Mouse (Mus musculus) urinary bladder, postnatal 36 days (tissue): Measurements from ENCODE around the gene Ppard.
A peak's percentile ranks its signal among the peaks of the same experiment; 100 is the strongest.

ENCODE experiments used
- DNase-seq, 2 experiments: peaks; one replicate each; pipeline ENCODE4 v3.0.0; 2022; ENCODE audit warnings: low spot score in 2 of 2, mixed read lengths in 1 of 2

Gene Ppard

DNA sequence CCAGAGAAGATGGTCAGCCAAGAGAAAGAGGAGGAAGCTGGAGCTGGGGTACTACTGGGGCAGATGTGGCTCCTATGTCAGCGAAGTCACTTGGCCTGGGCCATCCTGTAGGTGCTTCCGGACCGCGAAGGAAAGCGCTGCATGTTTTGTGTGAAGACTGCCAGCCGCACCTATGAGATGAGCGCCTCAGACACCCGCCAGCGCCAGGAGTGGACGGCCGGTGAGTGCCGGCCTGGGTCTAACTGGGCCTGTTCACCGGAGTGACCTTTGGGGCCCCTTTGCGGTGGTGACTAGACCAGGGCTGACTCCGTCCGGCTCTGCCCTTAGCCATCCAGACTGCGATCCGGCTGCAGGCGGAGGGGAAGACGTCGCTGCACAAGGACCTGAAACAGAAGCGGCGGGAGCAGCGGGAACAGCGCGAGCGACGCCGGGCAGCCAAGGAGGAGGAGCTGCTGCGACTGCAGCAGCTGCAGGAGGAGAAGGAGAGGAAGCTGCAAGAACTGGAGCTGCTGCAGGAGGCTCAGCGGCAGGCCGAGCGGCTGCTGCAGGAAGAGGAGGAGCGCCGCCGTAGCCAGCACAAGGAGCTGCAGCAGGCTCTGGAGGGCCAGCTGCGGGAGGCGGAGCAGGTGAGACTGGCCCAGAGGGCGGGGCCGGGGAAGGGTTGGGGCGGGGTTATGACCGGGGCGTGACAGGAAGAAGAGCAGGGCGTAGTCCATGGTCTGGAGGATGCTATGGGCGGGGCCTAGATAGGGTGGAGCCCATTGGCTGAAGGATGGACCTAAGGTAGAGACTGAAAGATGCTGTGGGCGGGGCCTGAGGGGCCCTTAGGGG, 8.7 kb upstream of the Ppard start:
- peak; percentile 87 to 96 for DNase-seq

DNA sequence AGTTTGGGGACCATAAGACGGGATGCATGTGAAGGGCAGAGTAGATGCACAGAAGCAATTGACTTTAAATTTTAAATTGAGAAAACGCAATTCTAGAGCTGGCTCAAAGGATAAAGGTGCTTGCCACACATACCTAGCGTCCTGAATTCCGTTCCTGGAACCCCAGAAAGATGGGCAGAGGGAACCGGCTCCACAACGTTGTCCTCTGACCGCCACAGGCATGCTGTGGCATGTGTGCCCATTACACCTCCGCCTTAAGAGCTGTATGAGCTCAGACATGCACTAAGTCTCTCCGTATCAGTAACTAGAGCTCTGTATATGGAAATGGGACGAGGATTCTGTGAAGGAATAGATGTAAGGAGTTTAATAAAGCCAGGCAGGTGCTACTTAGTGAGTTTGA, 7.9 kb upstream of the Ppard start:
- no peak for DNase-seq

- peak; percentile 82 to 91 for DNase-seq
These were observed 6.5 kb upstream of the Ppard start for GRCm38 (mm10) chr17:28226014-28226413.

- DNase-seq: no peak
These were observed 2.0 kb upstream of the Ppard start for GRCm38 (mm10) chr17:28230486-28230885.

DNA sequence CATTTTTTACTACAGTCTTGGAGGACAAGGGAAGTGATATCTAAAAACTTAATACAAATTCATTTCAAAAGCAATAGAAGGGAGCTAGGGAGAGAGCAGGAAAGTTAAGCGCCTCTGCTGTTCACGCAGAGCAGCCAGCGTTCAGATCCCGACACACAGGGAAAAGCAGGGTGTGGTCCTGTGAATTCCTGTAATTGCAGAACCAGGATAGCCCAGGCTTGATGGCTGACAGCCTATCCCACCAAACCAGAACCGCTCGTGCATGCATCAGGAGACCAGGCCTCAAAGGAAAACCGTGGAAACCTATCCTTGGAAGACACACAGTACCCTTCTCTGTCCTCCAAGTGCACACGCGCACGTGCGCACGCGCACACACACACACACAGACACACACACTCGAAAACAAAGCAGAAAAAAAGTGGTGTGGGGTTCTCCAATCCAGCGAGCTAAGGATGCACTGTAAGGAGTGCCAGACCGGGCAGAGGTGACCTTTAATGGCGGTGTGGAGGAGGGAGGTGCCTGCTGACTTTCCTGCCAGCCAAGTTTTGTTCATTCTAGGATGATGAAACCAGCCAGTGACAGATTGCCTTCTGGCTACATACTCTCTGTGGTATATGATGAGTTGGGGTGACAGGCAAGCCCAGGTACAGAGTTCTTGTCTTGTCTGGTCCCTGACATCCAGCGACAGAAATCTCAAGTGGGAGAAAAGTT, 1.3 kb upstream of the Ppard start:
- no peak for DNase-seq

DNA sequence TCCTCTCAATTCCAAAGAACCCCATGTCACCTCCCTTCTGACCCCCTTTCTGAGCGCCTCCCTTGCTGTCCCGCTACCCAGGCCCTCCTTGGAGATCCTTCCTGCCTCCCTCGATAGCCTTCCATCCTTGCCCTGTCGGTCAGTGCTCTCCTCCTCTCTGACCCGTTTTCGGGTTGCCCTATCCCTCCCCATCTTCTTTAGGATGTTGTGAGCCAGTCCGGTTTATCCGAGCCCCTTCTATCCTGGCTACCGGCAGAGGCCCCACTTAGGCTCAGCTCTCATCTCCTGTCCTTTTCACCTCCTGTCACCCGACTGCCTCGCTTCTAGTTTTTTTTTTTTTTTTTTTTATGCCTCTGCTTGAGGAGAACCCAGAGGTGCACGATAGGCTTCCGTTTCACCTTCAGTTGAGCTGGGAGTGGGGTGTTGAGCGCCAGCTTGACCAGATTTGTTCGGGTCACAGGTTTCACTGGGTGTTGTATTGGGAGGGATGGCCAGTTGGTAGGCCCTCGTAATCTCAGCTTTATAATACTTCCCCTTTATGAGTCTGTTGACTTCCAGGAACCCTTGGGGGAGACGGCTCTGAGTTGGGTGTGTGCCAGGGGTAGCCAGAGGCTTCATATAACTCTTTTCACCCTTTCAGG, 711 bp downstream of the Ppard start:
- peak; percentile 35 to 41 for DNase-seq

GRCm38 (mm10) chr17:28234641-28235040, 2.1 kb downstream of the Ppard start:
- no peak for DNase-seq

GRCm38 (mm10) chr17:28235982-28236635, 3.6 kb downstream of the Ppard start:
- DNase-seq: peak in 1 of 2 experiments; percentile 61

GRCm38 (mm10) chr17:28236636-28237015, 4.1 kb downstream of the Ppard start:
- peak in 1 of 2 experiments; percentile 38 for DNase-seq

DNA sequence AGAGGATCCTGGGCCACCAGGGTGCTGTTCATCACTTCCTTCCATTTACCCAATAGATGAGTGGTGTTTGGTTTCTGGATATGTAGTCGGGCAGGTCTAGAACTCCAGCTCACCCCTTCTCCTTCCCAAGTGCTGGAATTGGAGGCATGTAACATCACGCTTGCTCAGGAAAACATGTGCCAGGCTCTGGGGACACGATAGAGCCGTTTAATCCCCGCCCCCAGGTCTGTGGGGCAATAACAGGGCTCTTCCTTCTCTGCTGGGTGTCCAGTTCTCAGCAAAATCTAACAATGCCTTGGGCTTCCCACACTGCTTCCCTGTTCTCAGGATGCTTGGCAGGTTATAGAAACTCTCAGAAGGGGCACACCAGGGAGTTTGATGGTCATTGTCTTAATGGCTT, 4.9 kb downstream of the Ppard start:
- no peak for DNase-seq

- no peak for DNase-seq
These were observed 5.4 kb downstream of the Ppard start for GRCm38 (mm10) chr17:28237874-28238273.

GRCm38 (mm10) chr17:28240846-28241245, 8.3 kb downstream of the Ppard start:
- DNase-seq: no peak

- no peak for DNase-seq
These were observed 9.8 kb downstream of the Ppard start for GRCm38 (mm10) chr17:28242296-28242695.

DNA sequence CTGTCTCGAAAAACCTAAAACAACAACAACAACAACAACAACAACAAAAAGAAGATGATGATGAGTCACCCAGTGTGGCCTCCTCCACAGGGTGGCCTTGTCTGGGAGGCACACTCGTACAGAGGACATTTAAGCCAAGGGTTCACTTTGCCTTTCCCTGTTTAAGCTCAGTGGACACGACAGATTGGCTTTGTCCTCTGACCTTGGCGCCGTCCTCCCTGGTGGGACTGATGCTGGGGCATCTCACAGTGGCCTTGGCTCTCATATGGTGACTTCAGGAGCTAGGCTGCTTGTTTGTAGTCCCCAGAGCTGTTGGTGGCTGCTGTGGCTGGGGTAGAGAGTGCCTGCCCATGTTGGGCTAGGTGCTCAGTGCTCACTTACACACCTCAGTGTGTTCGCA, 11.7 kb downstream of the Ppard start:
- no peak for DNase-seq

DNA sequence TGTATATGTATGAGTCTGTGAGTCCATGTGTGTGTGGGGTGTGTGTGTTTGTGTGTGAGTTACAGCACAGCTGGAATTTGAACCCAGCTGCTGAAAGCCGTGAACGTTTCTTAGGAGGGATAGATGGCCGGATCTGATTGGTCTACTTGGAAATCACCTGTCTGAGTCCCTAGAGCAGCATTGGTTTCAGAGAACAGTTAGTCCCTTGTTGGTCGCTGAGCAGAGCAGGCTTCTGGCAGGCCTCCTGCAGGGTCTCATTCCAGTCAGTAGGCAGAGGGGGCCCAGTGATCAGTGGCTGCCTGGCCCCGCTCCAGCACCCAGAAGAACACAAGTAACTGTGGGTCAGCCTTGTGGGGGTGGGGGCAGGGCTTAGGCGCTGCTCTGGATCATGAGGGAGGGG, 12.2 kb downstream of the Ppard start:
- DNase-seq: no peak

DNA sequence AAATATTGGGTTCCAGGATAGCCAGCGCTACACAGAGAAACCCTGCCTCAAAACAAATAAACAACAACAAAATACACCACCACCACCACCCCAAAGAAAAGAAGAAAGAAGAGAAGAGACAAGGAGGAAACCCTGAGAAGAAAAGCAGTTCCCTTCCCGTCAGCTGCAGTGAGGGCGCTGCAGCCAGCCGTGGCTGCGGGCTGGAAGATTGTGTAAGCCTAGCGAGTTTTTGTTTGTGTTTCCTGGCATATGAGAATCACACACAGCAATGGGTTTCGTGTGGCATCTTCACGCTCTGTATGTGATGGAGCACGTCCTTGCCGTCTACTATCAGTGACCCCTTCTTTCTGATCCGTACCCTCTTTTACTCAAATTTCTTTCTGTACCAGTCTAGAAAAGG, 14.1 kb downstream of the Ppard start:
- no peak for DNase-seq

DNA sequence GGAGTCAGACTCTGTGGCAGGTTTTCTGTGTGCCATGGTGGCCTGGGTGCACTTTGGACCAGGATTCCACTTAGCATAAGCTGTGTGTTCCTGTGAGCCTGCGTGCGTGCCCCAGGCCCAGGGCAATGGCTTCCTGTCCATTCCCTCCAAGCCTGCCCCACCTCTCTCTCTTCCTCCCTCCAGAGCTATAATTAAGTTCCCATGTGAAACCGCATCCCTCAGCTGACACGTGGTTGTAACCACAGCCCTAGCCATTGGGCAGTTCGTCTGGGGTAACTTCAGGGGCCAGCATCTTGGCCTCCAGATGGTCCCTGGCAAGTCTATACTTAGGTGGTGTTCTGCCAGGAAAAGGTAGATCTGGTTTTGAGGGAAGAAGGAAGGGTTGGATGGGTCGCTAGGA, 15.1 kb downstream of the Ppard start:
- DNase-seq: no peak

DNA sequence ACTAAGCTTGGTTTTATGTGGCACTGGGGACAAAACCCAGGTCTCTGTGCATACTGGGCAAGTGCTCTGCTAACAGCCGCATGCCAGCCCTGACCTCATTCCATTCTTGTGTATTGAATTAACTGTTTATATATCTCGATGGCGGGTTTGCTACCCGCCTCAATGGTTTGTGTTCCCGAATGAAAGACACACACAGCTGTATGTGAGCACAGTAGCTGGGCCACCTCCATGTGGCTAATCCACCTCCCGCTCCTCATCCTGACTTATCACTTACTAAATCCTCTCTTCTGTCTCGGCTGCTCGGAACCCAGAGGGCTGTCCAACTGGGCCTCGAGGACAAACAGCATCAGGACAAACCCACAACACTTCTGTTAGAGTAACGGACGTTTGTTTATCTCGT, 16.6 kb downstream of the Ppard start:
- no peak for DNase-seq

DNA sequence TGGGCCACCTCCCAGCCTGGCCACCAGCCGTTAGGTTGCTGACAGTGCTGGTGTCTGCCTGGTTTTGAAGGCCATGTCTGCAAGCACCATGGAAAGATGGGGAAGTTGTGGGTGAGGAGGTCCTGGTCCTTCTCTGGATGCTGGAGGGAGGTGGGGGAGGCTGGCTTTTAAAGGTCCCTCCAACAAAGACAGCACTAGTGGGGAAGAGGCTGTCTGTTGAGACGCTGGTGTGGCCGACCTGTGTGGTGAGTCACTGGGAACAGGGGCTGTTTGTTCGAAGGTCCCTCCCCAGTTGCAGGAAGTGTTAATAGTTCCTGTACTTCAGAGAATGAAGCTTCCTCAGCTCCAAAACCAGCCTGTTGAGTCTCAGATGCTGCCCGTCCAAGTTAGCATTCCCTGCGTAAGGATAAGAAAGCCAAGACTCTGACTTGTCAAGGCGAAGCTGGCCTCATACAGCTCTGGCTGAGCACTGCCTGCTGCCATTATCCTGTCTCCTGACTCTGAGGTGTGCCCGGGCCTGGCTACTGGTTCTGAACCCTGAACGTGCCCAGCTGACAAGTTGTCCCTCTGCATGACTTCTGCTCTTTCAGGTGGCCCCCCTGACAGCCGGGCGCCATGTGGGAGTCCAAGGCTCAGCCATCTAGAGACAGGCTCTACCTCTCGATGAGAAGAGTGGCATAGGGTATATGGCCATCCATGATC, 19.2 kb downstream of the Ppard start:
- no peak for DNase-seq

- DNase-seq: no peak
These were observed 19.8 kb downstream of the Ppard start for GRCm38 (mm10) chr17:28252281-28252648.

DNA sequence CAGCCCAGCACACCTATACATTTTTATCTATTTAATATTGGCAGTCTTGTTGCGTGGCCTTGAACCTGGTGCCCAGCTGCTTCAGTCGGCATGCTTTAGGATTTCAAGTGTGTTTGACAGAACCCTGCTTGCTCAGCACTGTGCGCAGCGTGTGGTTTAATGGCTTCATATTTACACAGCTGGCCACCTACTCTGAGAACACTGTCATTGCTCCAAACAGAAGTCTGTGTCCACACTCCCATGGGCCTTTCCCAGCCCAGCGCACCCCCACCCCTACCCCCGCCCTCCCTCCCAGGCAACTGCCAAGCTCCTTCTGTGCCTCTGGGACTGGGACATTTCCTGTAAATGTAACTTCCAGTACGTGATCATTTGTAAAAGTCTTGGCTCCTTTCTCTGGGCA, 20.7 kb downstream of the Ppard start:
- no peak for DNase-seq

GRCm38 (mm10) chr17:28254804-28255203, 22.3 kb downstream of the Ppard start:
- no peak for DNase-seq
